Mouse (Mus musculus): ENCODE results near the gene Rbp1.

GRCm38 (mm10) chr9:98430528-98430927, 7.8 kb downstream of the Rbp1 start:
- TF ChIP-seq POLR2A (IDR thresholded peaks at IDR 0.05; ENCODE audit: extremely low read depth, insufficient read depth, low read length), result no peak
- no peak for TF ChIP-seq CTCF (IDR thresholded peaks at IDR 0.05; ENCODE audit: extremely low read depth, insufficient read depth, low read length)

Measured in cortical plate, adult 2 months (tissue).